Mouse (Mus musculus): Measurements from ENCODE around the gene Aqp11. TPM values are rescaled to one million over a fixed set of nuclear protein-coding genes. Genes with fewer than 3 reads are reported as not detected.

The Aqp11 gene
- 19.7 and 26.3 TPM in 2 replicates for polyA plus RNA-seq (2014; fragmentation: Nextera tagmentation; extraction: Ambion mirVana)

DNA sequence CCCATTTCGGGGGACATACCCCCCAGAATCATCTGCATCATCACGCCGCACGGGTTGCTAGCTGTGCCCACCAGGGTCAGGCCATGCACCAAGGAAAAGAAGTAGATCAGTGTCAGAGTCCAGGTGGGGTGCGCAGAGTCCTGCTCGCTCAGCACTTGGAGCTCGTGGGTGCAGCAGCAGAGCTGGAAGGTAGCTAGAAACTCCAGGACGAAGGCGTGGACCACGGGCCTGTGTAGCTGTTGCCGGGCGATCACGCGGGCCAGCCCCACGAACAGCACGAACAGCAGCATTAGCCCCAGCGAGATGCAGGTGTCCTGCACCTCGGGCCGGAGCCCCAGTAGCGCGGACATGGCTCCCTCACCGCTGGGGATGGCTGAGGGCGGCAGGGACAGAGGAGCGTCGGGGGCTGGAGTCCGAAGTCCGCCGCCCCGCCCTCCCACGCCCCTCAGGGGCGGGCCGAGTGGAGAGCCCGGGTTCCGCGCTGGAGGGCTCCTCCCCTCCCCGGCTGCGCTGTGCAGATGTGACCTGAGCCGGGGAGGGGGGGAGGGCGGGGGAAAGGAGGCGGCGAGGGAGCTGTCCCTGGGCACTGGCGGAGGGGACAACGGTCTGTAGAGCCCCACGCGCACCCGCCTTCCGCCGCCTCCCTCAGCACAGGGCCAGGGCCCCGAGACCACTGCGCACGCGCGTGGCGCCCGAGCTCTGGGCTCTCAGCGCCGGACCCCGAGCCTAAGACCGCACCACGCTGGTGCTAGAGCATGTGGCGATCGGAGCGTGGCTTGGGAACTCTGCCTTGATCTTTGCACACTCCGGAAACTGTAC, at the start of gene Aqp11:
Gene Aqp11, minus strand, starts transcription at position 652 of the 819 bp plus-strand sequence.
- H3K27me3 ChIP-seq (replicated peaks; ENCODE audit: control insufficient read depth, insufficient read depth, low read length) = 0 out of 2 replicates have a peak, but pooled peaks cover 3% of the 10 kb centered on the region
- H3K36me3 ChIP-seq (ENCODE audit: control insufficient read depth, insufficient read depth, low read length) = no peaks in the 10 kb centered on the region
- H3K9me3 ChIP-seq (ENCODE audit: control insufficient read depth, low read length) = no peaks in the 10 kb centered on the region
- H3K4me2 ChIP-seq (ENCODE audit: low read length) = peak within 1 kb of the TSS; percentile 69
- ATAC-seq (replicated peaks; ENCODE audit: low FRiP score, low TSS enrichment, low read depth) (peak; percentile 95), DNase-seq (ENCODE audit: low spot score) (peak; percentile 90)
- H3K9ac ChIP-seq (ENCODE audit: low read length) = peak within 1 kb of the TSS; percentile 44
- peak within 1 kb of the TSS; percentile 60 for H3K4me3 ChIP-seq (ENCODE audit: low read depth, low read length)
- WGBS = under 1% methylated on average over 55 of the region's 64 CpGs
- H3K4me1 ChIP-seq (replicated peaks; ENCODE audit: control insufficient read depth, insufficient read depth, low read length) = 0 out of 2 replicates have a peak, but pooled peaks cover 4% of the 10 kb centered on the region
- no peak within 1 kb of the TSS for H3K27ac ChIP-seq (ENCODE audit: low read depth)

DNA sequence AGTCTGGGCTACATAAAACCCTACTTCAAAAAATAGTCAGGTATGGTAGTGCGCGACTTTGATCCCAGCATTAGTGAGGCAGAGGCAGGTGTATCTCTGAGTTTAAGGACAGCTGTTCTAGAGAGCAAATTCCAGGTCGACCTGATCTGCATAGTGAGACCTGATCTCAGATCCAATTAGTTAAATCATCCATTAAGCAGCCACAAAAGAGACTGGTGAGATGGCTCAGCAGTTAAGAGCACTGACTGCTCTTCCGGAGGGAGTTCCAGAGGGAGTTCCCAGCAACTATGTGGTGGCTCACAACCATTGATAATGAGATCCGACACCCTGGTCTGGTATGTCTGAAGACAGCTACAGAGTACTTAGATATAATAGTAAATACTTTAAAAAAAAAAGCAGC, 45.4 kb upstream of the Aqp11 start:
- H3K4me1 ChIP-seq (replicated peaks; ENCODE audit: control insufficient read depth, insufficient read depth, low read length) = 0 out of 2 replicates have a peak, but pooled peaks cover 3% of the 10 kb centered on the region
- no peak overlapping the region for H3K4me2 ChIP-seq (ENCODE audit: low read length)
- 70% methylated on average over 5 of the region's 5 CpGs for WGBS
- no peaks in the 10 kb centered on the region for H3K36me3 ChIP-seq (ENCODE audit: control insufficient read depth, insufficient read depth, low read length)
- 0 out of 2 replicates have a peak, but pooled peaks cover 7% of the 10 kb centered on the region for H3K27me3 ChIP-seq (replicated peaks; ENCODE audit: control insufficient read depth, insufficient read depth, low read length)
- no peaks in the 10 kb centered on the region for H3K9me3 ChIP-seq (ENCODE audit: control insufficient read depth, low read length)
- DNase-seq (ENCODE audit: low spot score) (no peak), ATAC-seq (replicated peaks; ENCODE audit: low FRiP score, low TSS enrichment, low read depth) (no peak)
- H3K9ac ChIP-seq (ENCODE audit: low read length) = no peak overlapping the region
- no peak overlapping the region for H3K4me3 ChIP-seq (ENCODE audit: low read depth, low read length)
- no peak overlapping the region for H3K27ac ChIP-seq (ENCODE audit: low read depth)

DNA sequence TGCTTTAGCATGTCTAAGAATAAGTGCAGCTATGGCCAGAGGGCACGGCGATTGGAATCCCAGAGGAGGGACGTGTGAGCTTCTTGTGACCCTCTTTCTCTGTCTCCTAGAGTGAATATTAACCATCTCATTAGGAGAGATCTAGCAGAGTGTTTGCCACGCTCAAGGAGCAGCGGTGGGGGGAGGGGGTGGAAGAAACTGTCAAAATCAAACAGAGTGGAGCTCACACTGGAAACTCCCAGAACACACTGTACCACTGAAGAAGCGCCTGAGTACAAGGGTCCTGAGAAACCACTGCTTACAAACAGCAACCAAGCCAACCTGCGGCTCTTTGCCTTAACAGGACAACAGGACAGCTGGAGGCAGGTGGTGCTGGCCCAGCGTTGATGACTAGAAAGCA, 43.4 kb upstream of the Aqp11 start:
- no peak overlapping the region for H3K9ac ChIP-seq (ENCODE audit: low read length)
- H3K4me1 ChIP-seq (replicated peaks; ENCODE audit: control insufficient read depth, insufficient read depth, low read length) = no peaks in the 10 kb centered on the region
- H3K27ac ChIP-seq (ENCODE audit: low read depth) = no peak overlapping the region
- H3K4me3 ChIP-seq (ENCODE audit: low read depth, low read length) = no peak overlapping the region
- no peak overlapping the region for H3K4me2 ChIP-seq (ENCODE audit: low read length)
- WGBS = 69% methylated on average over 8 of the region's 8 CpGs
- DNase-seq (ENCODE audit: low spot score) (no peak), ATAC-seq (replicated peaks; ENCODE audit: low FRiP score, low TSS enrichment, low read depth) (no peak)
- H3K27me3 ChIP-seq (replicated peaks; ENCODE audit: control insufficient read depth, insufficient read depth, low read length) = 0 out of 2 replicates have a peak, but pooled peaks cover 4% of the 10 kb centered on the region
- no peaks in the 10 kb centered on the region for H3K36me3 ChIP-seq (ENCODE audit: control insufficient read depth, insufficient read depth, low read length)
- H3K9me3 ChIP-seq (ENCODE audit: control insufficient read depth, low read length) = no peaks in the 10 kb centered on the region

DNA sequence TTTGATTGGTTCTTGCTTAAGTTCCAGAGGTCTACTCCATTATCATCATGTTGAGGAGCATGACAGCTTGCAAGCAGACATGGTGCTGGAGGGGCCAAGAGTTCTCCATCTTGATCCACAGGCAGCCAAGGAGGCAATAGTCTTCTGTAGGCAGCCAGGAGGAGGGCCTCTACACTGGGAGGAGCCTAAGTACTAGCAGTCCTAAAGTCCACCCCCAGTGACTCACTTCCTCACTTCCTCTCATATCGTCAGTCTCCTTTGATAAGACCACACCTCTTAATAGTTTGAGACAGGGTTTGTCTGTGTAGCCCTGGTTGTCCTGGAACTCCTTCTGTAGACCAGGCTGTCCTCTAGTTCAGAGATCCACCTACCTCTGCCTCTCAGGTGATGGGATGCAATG, 42.7 kb upstream of the Aqp11 start:
- Histone ChIP-seq H3K27ac (ENCODE audit: low read depth) (no peak overlapping the region), H3K4me2 (ENCODE audit: low read length) (no peak overlapping the region), H3K9me3 (ENCODE audit: control insufficient read depth, low read length) (no peaks in the 10 kb centered on the region), H3K36me3 (ENCODE audit: control insufficient read depth, insufficient read depth, low read length) (no peaks in the 10 kb centered on the region), H3K4me1 (replicated peaks; ENCODE audit: control insufficient read depth, insufficient read depth, low read length) (no peaks in the 10 kb centered on the region), H3K9ac (ENCODE audit: low read length) (no peak overlapping the region), H3K27me3 (replicated peaks; ENCODE audit: control insufficient read depth, insufficient read depth, low read length) (no peaks in the 10 kb centered on the region), H3K4me3 (ENCODE audit: low read depth, low read length) (no peak overlapping the region)
- DNase-seq (ENCODE audit: low spot score) (peak; percentile 24), ATAC-seq (replicated peaks; ENCODE audit: low FRiP score, low TSS enrichment, low read depth) (no peak)
- 74% methylated on average over 1 of the region's 1 CpGs for WGBS

DNA sequence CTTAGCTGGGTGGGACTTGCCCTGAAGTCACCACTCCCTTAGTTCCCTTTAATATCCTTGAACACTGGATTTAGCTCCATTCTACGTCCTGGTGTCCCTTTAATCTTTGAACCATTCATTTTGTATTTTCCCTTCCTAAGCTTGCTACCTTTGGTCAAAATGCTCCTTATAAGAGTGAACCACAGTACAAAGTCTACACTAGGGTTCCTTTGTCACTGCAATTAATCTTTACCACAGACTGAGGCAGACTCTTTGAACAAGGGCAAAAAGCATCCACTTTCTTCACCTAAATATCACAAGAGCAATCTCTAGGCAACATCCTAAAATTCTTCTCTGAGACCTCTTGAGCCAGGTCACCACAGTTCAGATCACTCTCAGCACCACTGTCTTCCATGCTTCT, 42.1 kb upstream of the Aqp11 start:
- no peak for ATAC-seq (replicated peaks; ENCODE audit: low FRiP score, low TSS enrichment, low read depth)
- 90% methylated on average over 1 of the region's 1 CpGs for WGBS
- no peaks in the 10 kb centered on the region for H3K27me3 ChIP-seq (replicated peaks; ENCODE audit: control insufficient read depth, insufficient read depth, low read length)
- no peaks in the 10 kb centered on the region for H3K4me1 ChIP-seq (replicated peaks; ENCODE audit: control insufficient read depth, insufficient read depth, low read length)
- no peaks in the 10 kb centered on the region for H3K36me3 ChIP-seq (ENCODE audit: control insufficient read depth, insufficient read depth, low read length)
- H3K4me2 ChIP-seq (ENCODE audit: low read length) = no peak overlapping the region
- no peak overlapping the region for H3K9ac ChIP-seq (ENCODE audit: low read length)
- no peak overlapping the region for H3K4me3 ChIP-seq (ENCODE audit: low read depth, low read length)
- H3K9me3 ChIP-seq (ENCODE audit: control insufficient read depth, low read length) = no peaks in the 10 kb centered on the region
- peak; percentile 0 for DNase-seq (ENCODE audit: low spot score)
- no peak overlapping the region for H3K27ac ChIP-seq (ENCODE audit: low read depth)

DNA sequence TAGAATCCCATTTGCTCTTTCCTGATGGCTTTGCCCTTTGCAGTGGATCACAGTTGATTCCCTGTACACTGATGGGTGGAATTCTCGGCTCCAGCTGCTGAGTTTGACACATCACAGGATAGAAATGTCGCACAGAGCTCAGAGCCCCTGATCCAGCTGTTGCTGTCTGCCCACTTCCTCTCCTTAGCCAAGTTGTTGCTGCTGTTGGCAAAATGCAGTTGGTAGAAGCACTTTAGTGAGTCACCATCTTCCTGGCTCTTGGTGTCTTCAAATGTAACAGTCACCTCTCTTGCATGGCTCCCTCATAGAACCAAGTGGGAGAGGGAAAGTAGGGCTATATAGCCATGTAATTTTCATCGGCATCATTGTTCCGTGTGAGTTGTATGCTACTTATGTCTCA, 39.1 kb upstream of the Aqp11 start:
- no peaks in the 10 kb centered on the region for H3K9me3 ChIP-seq (ENCODE audit: control insufficient read depth, low read length)
- DNase-seq (ENCODE audit: low spot score) (no peak), ATAC-seq (replicated peaks; ENCODE audit: low FRiP score, low TSS enrichment, low read depth) (no peak)
- H3K36me3 ChIP-seq (ENCODE audit: control insufficient read depth, insufficient read depth, low read length) = no peaks in the 10 kb centered on the region
- no peaks in the 10 kb centered on the region for H3K4me1 ChIP-seq (replicated peaks; ENCODE audit: control insufficient read depth, insufficient read depth, low read length)
- H3K9ac ChIP-seq (ENCODE audit: low read length) = no peak overlapping the region
- no peak overlapping the region for H3K4me2 ChIP-seq (ENCODE audit: low read length)
- no peaks in the 10 kb centered on the region for H3K27me3 ChIP-seq (replicated peaks; ENCODE audit: control insufficient read depth, insufficient read depth, low read length)
- no peak overlapping the region for H3K4me3 ChIP-seq (ENCODE audit: low read depth, low read length)
- 90% methylated on average over 4 of the region's 4 CpGs for WGBS
- no peak overlapping the region for H3K27ac ChIP-seq (ENCODE audit: low read depth)

DNA sequence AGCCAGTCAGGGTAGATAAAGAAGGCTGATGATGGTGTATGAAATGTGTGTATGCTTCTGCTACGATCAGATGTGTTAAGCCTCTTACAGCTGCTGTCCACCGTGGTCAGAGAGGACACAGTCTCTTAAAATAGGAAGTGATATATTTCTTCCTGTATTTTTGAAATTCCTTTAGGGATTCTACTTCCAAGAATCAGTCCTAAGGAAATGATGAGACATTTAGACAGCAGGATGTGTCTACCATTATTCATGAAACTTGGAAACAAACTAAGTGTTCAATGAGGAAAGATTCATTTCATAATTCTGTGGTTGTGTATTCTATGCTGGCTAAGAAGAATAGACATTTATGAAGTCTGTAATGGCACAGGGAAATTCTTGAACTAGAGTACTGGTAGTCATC, 37.8 kb upstream of the Aqp11 start:
- Histone ChIP-seq H3K27ac (ENCODE audit: low read depth) (no peak overlapping the region), H3K9ac (ENCODE audit: low read length) (no peak overlapping the region), H3K4me2 (ENCODE audit: low read length) (no peak overlapping the region), H3K4me1 (replicated peaks; ENCODE audit: control insufficient read depth, insufficient read depth, low read length) (no peaks in the 10 kb centered on the region), H3K9me3 (ENCODE audit: control insufficient read depth, low read length) (no peaks in the 10 kb centered on the region), H3K4me3 (ENCODE audit: low read depth, low read length) (no peak overlapping the region), H3K27me3 (replicated peaks; ENCODE audit: control insufficient read depth, insufficient read depth, low read length) (no peaks in the 10 kb centered on the region), H3K36me3 (ENCODE audit: control insufficient read depth, insufficient read depth, low read length) (no peaks in the 10 kb centered on the region)
- DNase-seq (ENCODE audit: low spot score) (no peak), ATAC-seq (replicated peaks; ENCODE audit: low FRiP score, low TSS enrichment, low read depth) (no peak)
- 45% methylated on average over 2 of the region's 2 CpGs for WGBS

DNA sequence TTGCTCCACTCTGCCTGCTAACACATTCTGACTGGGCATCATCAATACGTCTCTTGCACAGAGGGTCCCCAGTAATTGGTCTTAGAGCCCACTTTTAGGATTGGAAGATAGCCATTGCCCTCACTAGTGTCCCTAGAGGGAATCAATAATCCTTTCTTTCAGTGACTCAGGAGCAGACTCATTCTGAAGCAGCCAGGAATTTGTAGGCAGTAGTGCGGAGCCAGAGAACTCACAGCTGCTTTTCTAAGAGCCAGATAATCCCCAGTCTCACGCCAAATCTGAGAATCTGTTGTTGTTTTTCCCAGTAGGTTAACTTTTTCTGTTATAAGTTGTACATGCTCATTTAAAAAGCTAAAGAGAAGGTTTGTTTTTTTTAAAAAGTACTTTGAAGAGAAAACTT, 37.3 kb upstream of the Aqp11 start:
- no peak overlapping the region for H3K9ac ChIP-seq (ENCODE audit: low read length)
- no peaks in the 10 kb centered on the region for H3K36me3 ChIP-seq (ENCODE audit: control insufficient read depth, insufficient read depth, low read length)
- no peak overlapping the region for H3K27ac ChIP-seq (ENCODE audit: low read depth)
- H3K4me1 ChIP-seq (replicated peaks; ENCODE audit: control insufficient read depth, insufficient read depth, low read length) = no peaks in the 10 kb centered on the region
- WGBS = 52% methylated on average over 3 of the region's 3 CpGs
- ATAC-seq (replicated peaks; ENCODE audit: low FRiP score, low TSS enrichment, low read depth) = no peak
- no peaks in the 10 kb centered on the region for H3K9me3 ChIP-seq (ENCODE audit: control insufficient read depth, low read length)
- H3K4me3 ChIP-seq (ENCODE audit: low read depth, low read length) = no peak overlapping the region
- H3K4me2 ChIP-seq (ENCODE audit: low read length) = no peak overlapping the region
- no peak for DNase-seq (ENCODE audit: low spot score)
- no peaks in the 10 kb centered on the region for H3K27me3 ChIP-seq (replicated peaks; ENCODE audit: control insufficient read depth, insufficient read depth, low read length)
